Mouse (Mus musculus): ENCODE measurements around the gene Iqck.

- TF ChIP-seq CTCF (IDR thresholded peaks at IDR 0.05; ENCODE audit: extremely low read depth, insufficient read length, insufficient replicate concordance, low read depth, low read length) (no peak), POLR2A (IDR thresholded peaks at IDR 0.05; ENCODE audit: low read depth, low read length) (no peak)
Measured at GRCm38 (mm10) chr7:118851571-118851970, 4.0 kb upstream of the Iqck start.

Measured in small intestine, adult 2 months (tissue).